Mouse (Mus musculus) erythroblast, embryonic 14.5 days (primary cell): Measurements from ENCODE around the gene Nr2e3.
"Not testable (repeated sequence)": the region's sequence is repeated elsewhere in the genome, so short reads cannot be mapped to it uniquely, and the experiment has no call there.

Experiments
- GATA1 ChIP-seq: IDR thresholded peaks from 2 replicates; pipeline ENCODE4 v1.6.1; 2012; ENCODE audit warnings: low read length, inconsistent platforms, mixed read lengths
- TAL1 ChIP-seq: IDR thresholded peaks from 3 replicates; pipeline ENCODE4 v1.6.1; 2012; ENCODE audit warnings: low read length, inconsistent platforms, mixed read lengths

GRCm38 (mm10) chr9:59935866-59936265 is 24.6 kb downstream of the Nr2e3 start:
- not testable (repeated sequence) for TF ChIP-seq GATA1, TAL1
